Mouse (Mus musculus) CD4-positive, CD25-positive, alpha-beta regulatory T cell (primary cell): ENCODE measurements around the gene Csnk2b. TPM values are rescaled to one million over a fixed set of nuclear protein-coding genes. Genes with fewer than 3 reads are reported as not detected.

ENCODE experiments used
- polyA plus RNA-seq: library from polyadenylated mRNA; unstranded; fragments of 100-300 nt; shearing (Covaris generic); gene quantifications from one replicate; pipeline ENCODE4 v1.2.1, GENCODE M21; 2017

Csnk2b gene
- 244 TPM for polyA plus RNA-seq

GRCm38 (mm10) chr17:35121871-35122303 is at the start of gene Csnk2b:
Csnk2b (minus strand) TSS chr17:35122053.

GRCm38 (mm10) chr17:35164568-35165450 is 43.0 kb upstream of the Csnk2b start, which contains the start of gene Prrc2a:
Prrc2a (minus strand) TSS chr17:35164897.

GRCm38 (mm10) chr17:35134801-35135590 is 13.1 kb upstream of the Csnk2b start, which contains the start of gene Bag6:
Bag6 (plus strand) TSS chr17:35135178.

GRCm38 (mm10) chr17:35131500-35132173 is 9.8 kb upstream of the Csnk2b start, which contains the start of gene Apom:
Apom (minus strand) TSS chr17:35132050.

GRCm38 (mm10) chr17:35126206-35126611 is 4.4 kb upstream of the Csnk2b start, which contains the start of gene D17H6S53E:
D17H6S53E (plus strand) TSS chr17:35126373.

GRCm38 (mm10) chr17:35121143-35121799 is 582 bp downstream of the Csnk2b start, which contains the start of gene Gpank1:
Gpank1 (plus strand) TSS chr17:35121455.

GRCm38 (mm10) chr17:35115046-35116019 is 6.5 kb downstream of the Csnk2b start, which contains the start of gene Ly6g5b:
Ly6g5b (minus strand) TSS chr17:35115428.

GRCm38 (mm10) chr17:35108097-35108496 is 13.8 kb downstream of the Csnk2b start, which contains the start of gene Ly6g5c:
Ly6g5c (plus strand) TSS chr17:35108279.

GRCm38 (mm10) chr17:35088825-35089644 is 32.8 kb downstream of the Csnk2b start, which contains the start of gene Abhd16a:
Abhd16a (plus strand) TSS chr17:35089263.

GRCm38 (mm10) chr17:35085208-35085865 is 36.5 kb downstream of the Csnk2b start, which contains the start of gene Ly6g6f:
Ly6g6f (minus strand) TSS chr17:35085610.

GRCm38 (mm10) chr17:35077786-35078233 is 44.0 kb downstream of the Csnk2b start, which contains the start of gene Ly6g6d:
Ly6g6d (minus strand) TSS chr17:35078065.

GRCm38 (mm10) chr17:35076507-35077176 is 45.2 kb downstream of the Csnk2b start, which contains the start of gene Ly6g6e:
Ly6g6e (plus strand) TSS chr17:35076902.

Other genes with a start within 250 kb of the Csnk2b start
- gene Zbtb12, start 242.6 kb downstream of the Csnk2b start, polyA plus RNA-seq, result 0.36 TPM
- 0.07 TPM for gene Gm20547, start 240.0 kb downstream of the Csnk2b start, polyA plus RNA-seq
- 2.6 TPM for gene C2, start 223.8 kb downstream of the Csnk2b start, polyA plus RNA-seq
- gene Ehmt2, start 223.6 kb downstream of the Csnk2b start, polyA plus RNA-seq, result 69.4 TPM
- not detected for gene Slc44a4, start 207.6 kb downstream of the Csnk2b start, polyA plus RNA-seq
- gene Neu1, start 190.8 kb downstream of the Csnk2b start, polyA plus RNA-seq, result 75.2 TPM
- 15.6 TPM for gene Hspa1b, start 162.8 kb downstream of the Csnk2b start, polyA plus RNA-seq
- gene Gm20481, start 152.1 kb downstream of the Csnk2b start, polyA plus RNA-seq, result not detected
- gene Hspa1a, start 149.9 kb downstream of the Csnk2b start, polyA plus RNA-seq, result 2.8 TPM
- not detected for gene Hspa1l, start 149.3 kb downstream of the Csnk2b start, polyA plus RNA-seq
- gene Lsm2, start 140.2 kb downstream of the Csnk2b start, polyA plus RNA-seq, result 81.8 TPM
- gene Vars, start 121.1 kb downstream of the Csnk2b start, polyA plus RNA-seq, result 174 TPM
- 0.18 TPM for gene Vwa7, start 105.5 kb downstream of the Csnk2b start, polyA plus RNA-seq
- 0.81 TPM for gene Sapcd1, start 94.0 kb downstream of the Csnk2b start, polyA plus RNA-seq
- gene Msh5, start 75.3 kb downstream of the Csnk2b start, polyA plus RNA-seq, result 1.2 TPM
- 479 TPM for gene Clic1, start 72.1 kb downstream of the Csnk2b start, polyA plus RNA-seq
- 1.2 TPM for gene Ddah2, start 63.0 kb downstream of the Csnk2b start, polyA plus RNA-seq
- not detected for gene Ly6g6c, start 56.7 kb downstream of the Csnk2b start, polyA plus RNA-seq
- gene Mpig6b, start 55.9 kb downstream of the Csnk2b start, polyA plus RNA-seq, result not detected
- not detected for gene Ly6g6e, start 45.2 kb downstream of the Csnk2b start, polyA plus RNA-seq
- gene Ly6g6d, start 44.0 kb downstream of the Csnk2b start, polyA plus RNA-seq, result not detected
- not detected for gene Ly6g6f, start 36.4 kb downstream of the Csnk2b start, polyA plus RNA-seq
- 66.3 TPM for gene Abhd16a, start 32.8 kb downstream of the Csnk2b start, polyA plus RNA-seq
- not detected for gene Ly6g5c, start 13.8 kb downstream of the Csnk2b start, polyA plus RNA-seq
- 1.1 TPM for gene Ly6g5b, start 6.6 kb downstream of the Csnk2b start, polyA plus RNA-seq
- gene Gpank1, start 598 bp downstream of the Csnk2b start, polyA plus RNA-seq, result 52.4 TPM
- 3.3 TPM for gene D17H6S53E, start 4.3 kb upstream of the Csnk2b start, polyA plus RNA-seq
- not detected for gene Apom, start 10.0 kb upstream of the Csnk2b start, polyA plus RNA-seq
- gene Bag6, start 13.1 kb upstream of the Csnk2b start, polyA plus RNA-seq, result 57.1 TPM
- 26.9 TPM for gene Prrc2a, start 42.8 kb upstream of the Csnk2b start, polyA plus RNA-seq
- 2.2 TPM for gene Aif1, start 54.0 kb upstream of the Csnk2b start, polyA plus RNA-seq
- gene Lst1, start 66.4 kb upstream of the Csnk2b start, polyA plus RNA-seq, result 8.7 TPM
- gene Ltb, start 72.4 kb upstream of the Csnk2b start, polyA plus RNA-seq, result 2,032 TPM
- gene Tnf, start 80.0 kb upstream of the Csnk2b start, polyA plus RNA-seq, result 40.7 TPM
- 158 TPM for gene Lta, start 83.3 kb upstream of the Csnk2b start, polyA plus RNA-seq
- 1.4 TPM for gene Gm16181, start 98.8 kb upstream of the Csnk2b start, polyA plus RNA-seq
- gene Atp6v1g2, start 111.6 kb upstream of the Csnk2b start, polyA plus RNA-seq, result 5.4 TPM
- gene Nfkbil1, start 113.7 kb upstream of the Csnk2b start, polyA plus RNA-seq, result 22.3 TPM
- 249 TPM for gene Ddx39b, start 119.7 kb upstream of the Csnk2b start, polyA plus RNA-seq
- gene H2-D1, start 140.7 kb upstream of the Csnk2b start, polyA plus RNA-seq, result 5,785 TPM
- 0.17 TPM for gene H2-Q1, start 198.4 kb upstream of the Csnk2b start, polyA plus RNA-seq
- 12.5 TPM for gene H2-Q2, start 220.2 kb upstream of the Csnk2b start, polyA plus RNA-seq